Mouse (Mus musculus): ENCODE data around the gene Mkln1.

Gene Mkln1

GRCm38 (mm10) chr6:31398431-31399205 is at the start of gene Mkln1:
Gene Mkln1, plus strand, starts transcription at chr6:31398735.
- DNase-seq (ENCODE audit: low spot score in 2 of 2) = peak; percentile 87 to 91

- no peak for DNase-seq (ENCODE audit: low spot score in 2 of 2)
These were observed 41.9 kb upstream of the Mkln1 start for GRCm38 (mm10) chr6:31356444-31357191.

- no peak for DNase-seq (ENCODE audit: low spot score in 2 of 2)
These were observed 41.2 kb upstream of the Mkln1 start for GRCm38 (mm10) chr6:31357286-31357685.

GRCm38 (mm10) chr6:31362617-31363016 is 35.9 kb upstream of the Mkln1 start:
- DNase-seq (ENCODE audit: low spot score in 2 of 2) = no peak

DNA sequence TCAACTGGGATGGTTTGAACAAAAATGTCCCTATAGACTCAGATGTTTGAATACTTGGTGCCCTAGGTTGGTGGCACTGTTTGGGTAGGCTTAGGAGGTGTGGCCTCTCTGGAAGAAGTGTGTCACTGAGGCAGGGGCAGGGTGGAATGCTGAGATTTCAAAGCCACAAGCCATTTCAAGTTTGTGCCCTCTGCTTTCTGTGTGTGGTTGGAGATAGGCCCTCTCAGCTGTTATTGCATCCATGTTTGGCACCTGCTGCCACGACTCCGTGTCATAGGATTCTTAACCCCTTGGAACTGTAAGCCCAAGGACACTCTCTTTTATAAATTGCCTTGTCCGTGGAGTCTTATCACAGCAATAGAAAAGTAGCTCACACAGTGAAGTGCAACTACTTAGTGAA is 34.1 kb upstream of the Mkln1 start:
- no peak for DNase-seq (ENCODE audit: low spot score in 2 of 2)

DNA sequence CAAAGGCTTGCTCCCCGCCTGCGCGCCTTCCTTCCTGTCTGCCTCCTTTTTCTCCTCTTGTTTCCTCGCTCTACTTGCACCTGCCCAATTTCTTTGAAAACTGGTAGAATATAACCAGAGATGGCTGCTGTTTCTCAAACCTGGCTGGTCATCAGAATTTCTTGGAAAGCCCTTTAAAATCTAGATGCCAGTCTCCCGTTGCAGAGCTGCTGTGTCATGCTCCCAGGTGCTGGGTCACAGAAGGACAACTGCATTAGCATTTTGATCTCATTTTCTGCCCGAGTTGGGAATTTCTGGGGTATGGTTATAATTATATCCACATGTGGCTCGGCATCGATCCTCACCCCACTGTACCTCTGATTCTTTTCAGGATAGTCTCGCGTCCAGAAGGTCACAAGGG is 30.6 kb upstream of the Mkln1 start:
- DNase-seq (ENCODE audit: low spot score in 2 of 2) = no peak

DNA sequence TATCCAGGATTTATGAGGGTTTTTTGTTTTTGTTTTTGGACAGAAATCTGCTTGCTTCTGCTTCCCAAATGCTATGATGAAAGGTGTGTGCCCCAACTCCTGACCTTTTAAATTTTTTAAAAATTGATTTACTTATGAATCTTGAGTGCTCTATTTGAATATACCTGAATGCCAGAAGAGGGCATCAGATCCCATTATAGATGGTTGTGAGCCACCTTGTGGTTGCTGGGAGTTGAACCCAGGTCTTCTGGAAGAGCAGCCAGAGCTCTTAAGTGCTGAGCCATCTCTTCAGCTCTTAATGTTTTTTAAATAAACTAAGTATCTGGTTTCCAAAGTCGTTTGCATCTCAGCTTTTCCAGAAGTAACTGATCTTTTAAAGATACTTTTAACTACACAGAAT is 30.0 kb upstream of the Mkln1 start:
- DNase-seq (ENCODE audit: low spot score in 2 of 2) = no peak

DNA sequence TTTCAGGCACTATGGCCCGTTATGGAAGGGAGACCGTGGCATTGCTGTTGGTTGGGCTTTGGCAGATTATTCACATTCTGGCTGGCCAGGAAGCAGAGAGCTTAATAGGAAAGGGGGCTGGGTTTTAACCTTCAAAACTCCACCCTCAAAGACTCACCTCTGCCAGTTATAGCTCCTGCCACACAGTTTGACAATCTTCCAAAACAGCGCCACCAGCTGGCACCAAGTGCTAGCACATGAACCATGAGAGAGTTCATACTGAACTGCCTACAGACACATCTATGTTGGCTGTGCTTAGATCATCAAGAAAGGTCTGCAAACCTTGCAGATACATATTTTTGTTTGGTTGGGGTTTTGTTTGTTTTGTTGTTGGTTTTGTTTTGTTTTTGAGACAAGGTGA is 28.7 kb upstream of the Mkln1 start:
- no peak for DNase-seq (ENCODE audit: low spot score in 2 of 2)

GRCm38 (mm10) chr6:31370550-31371061 is 27.9 kb upstream of the Mkln1 start:
- DNase-seq (ENCODE audit: low spot score in 2 of 2) = no peak

DNA sequence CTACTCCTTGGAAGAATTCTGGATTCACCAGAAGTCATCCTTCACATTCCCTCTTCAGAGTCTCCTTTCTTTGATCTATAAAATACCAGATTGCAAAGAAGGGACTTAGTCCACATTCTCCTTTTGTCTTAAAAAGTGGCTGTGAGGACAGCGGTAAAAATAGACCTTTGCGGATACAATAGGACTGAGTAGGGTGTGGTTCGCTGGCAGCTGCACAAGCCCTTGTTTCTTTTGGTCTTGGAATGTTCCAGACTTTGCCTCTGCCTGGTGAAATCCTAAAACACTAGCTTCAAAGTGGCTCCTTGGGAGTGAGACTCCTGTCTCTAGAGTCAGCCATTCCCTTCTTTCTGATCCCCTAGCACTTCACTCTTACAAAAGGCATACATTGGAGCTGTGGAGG is 27.4 kb upstream of the Mkln1 start:
- no peak for DNase-seq (ENCODE audit: low spot score in 2 of 2)

- DNase-seq (ENCODE audit: low spot score in 2 of 2) = no peak
These were observed 25.9 kb upstream of the Mkln1 start for GRCm38 (mm10) chr6:31372620-31373019.

- no peak for DNase-seq (ENCODE audit: low spot score in 2 of 2)
These were observed 25.4 kb upstream of the Mkln1 start for GRCm38 (mm10) chr6:31373084-31373673.

- no peak for DNase-seq (ENCODE audit: low spot score in 2 of 2)
These were observed 15.5 kb upstream of the Mkln1 start for GRCm38 (mm10) chr6:31382989-31383388.

DNA sequence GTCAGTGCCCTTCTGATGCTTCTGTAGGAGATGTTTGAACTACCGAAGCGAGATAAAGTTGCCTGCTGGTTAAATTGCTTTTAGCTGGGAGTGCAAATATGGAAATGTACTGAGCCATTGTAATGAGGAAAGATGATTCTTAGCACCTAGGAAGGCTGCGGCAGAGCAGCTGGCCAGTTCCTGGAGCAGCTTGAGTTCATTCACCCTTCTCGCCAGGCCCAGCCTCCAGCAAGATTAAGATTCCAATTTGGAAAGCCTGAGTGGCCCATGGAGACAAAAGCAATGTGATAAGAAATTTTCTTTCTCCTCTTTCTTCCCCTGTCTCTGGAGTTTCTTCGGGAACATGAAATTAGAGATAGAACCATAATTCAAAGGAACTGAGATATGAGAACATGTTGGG is 13.7 kb upstream of the Mkln1 start:
- DNase-seq (ENCODE audit: low spot score in 2 of 2) = no peak

- no peak for DNase-seq (ENCODE audit: low spot score in 2 of 2)
These were observed 13.0 kb upstream of the Mkln1 start for GRCm38 (mm10) chr6:31385281-31386145.

DNA sequence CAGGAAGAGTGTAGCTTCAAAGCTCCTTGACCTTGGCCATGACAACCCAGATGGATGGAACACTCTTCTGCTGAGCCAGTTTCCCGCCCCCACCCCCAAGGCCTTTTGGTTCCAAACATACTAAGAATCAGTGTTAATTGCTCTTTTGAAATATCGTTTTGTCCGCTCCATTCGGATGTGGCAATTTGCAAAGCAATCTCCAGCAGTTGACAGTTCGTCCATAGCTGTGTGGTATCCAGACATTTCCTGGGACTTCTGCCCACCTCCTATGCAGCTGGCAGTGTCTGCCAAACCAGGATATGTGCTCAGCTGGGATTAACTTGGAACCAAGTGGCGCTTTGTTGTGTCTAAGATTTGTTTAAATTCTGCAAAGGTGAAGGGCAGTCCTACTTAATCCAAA is 8.8 kb upstream of the Mkln1 start:
- no peak for DNase-seq (ENCODE audit: low spot score in 2 of 2)

DNA sequence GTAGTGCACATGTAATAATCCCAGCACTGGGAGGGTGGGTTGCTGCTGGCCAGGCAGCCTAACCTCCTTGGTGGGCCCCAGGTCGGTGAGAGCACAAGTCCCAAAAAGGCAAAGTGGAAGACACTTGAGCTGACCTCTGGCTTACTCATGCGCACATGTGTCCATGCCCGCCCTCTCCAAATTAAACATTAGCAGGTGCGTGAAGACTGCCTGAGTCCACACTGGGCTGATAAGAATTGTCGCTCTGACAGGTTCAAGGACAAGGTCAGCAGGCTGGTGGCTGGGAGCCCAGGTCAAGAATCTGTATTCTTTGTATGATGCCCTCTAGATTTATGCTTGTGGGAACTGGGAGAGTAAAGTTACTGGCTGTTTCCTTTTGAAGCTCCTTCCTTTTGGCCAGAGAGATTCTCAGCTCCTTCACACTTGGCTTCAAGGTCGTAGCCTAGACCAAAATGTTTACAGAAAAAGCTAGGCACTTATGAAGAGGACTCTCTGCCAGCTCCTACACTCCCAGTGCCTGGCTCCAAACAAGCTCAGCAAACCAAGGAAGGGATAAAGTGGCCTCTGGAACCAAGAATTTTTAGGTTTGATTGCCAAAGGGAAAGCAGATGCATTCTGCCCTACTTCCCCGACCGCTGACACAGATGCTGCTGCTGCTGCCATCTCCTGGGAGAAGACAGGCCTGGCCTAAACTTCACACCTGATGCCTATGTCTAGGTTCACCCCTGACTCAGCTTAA is 8.1 kb upstream of the Mkln1 start:
- peak in 1 of 2 experiments; percentile 10 for DNase-seq (ENCODE audit: low spot score in 2 of 2)

DNA sequence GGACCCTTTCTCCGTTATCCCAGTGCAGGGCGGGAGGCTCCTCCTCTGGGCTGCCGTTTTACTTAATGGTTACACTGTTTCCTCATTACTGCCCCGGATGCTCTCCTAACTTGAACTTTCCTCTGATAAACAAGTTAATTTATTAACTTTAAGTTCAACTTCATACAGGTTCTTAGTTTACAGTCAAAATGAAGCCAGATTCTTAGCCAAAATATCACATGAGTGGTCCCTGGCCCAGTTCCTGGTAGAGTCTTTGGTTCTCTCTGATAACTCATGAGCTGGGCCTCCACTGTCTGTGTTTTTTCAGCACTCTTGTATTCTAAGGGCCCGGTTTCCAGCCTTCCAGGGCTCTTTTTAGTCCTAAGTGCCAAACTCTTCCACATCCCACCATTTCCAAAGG is 5.7 kb upstream of the Mkln1 start:
- no peak for DNase-seq (ENCODE audit: low spot score in 2 of 2)

- DNase-seq (ENCODE audit: low spot score in 2 of 2) = no peak
These were observed 2.4 kb upstream of the Mkln1 start for GRCm38 (mm10) chr6:31396118-31396517.

DNA sequence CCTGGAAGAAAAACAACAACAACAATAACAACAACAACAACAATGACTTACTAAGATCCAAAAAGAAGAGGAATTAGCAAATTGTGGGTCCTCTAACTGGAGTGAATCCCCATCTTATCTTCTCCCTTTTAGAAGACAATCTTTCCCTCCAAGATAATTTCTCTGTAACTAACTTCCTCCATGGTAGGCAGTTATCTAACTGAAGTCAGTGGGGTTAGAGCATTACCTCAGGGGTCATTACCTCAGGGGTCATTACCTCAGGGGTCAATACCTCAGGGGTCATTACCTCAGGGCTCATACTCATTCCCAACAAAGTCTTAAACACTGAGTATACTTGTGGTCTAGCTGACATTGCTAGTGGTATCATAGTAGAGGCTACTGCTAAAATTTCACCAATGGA is 1.2 kb upstream of the Mkln1 start:
- no peak for DNase-seq (ENCODE audit: low spot score in 2 of 2)

Measured in urinary bladder, adult 18-20 months (tissue).